Mouse (Mus musculus): ENCODE measurements around the gene Ramp1. TPM values are rescaled to one million over a fixed set of nuclear protein-coding genes. Genes with fewer than 3 reads are reported as not detected.
A peak's percentile ranks its signal among the peaks of the same experiment; 100 is the strongest.

Ramp1 gene
- polyA plus RNA-seq, 1 experiment from 2014 or later = 4.0 TPM

- no peaks in the 10 kb centered on the region for H3K27me3 ChIP-seq (replicated peaks; ENCODE audit: control insufficient read depth, insufficient read depth, low read length)
- WGBS = 1% methylated on average over 43 of the region's 43 CpGs
Observed at GRCm38 (mm10) chr1:91249564-91250414, 70.2 kb downstream of the Ramp1 start, which contains the start of gene Ube2f. Ube2f (plus strand) TSS chr1:91250304.

GRCm38 (mm10) chr1:91250415-91251147, 71.0 kb downstream of the Ramp1 start:
- DNase-seq (ENCODE audit: low spot score) (no peak), ATAC-seq (replicated peaks; ENCODE audit: low FRiP score) (peak; percentile 36)
- H3K27ac ChIP-seq (ENCODE audit: low read depth, low read length) = peak overlapping the region; percentile 78
- peak overlapping the region; percentile 95 for H3K4me2 ChIP-seq
- no peaks in the 10 kb centered on the region for H3K9me3 ChIP-seq (ENCODE audit: control insufficient read depth, low read length)
- H3K27me3 ChIP-seq (replicated peaks; ENCODE audit: control insufficient read depth, insufficient read depth, low read length) = no peaks in the 10 kb centered on the region
- peak overlapping the region; percentile 84 for H3K4me3 ChIP-seq (ENCODE audit: low read depth, low read length)
- H3K9ac ChIP-seq (ENCODE audit: low read depth, low read length) = peak overlapping the region; percentile 88
- H3K36me3 ChIP-seq (ENCODE audit: control insufficient read depth, insufficient read depth, low read length) = no peaks in the 10 kb centered on the region; the same call in 1 of the 2 replicates
- WGBS = under 1% methylated on average over 67 of the region's 70 CpGs
- peaks cover 30% of the 10 kb centered on the region for H3K4me1 ChIP-seq (replicated peaks; ENCODE audit: control insufficient read depth, insufficient read depth, low read length)

More at GRCm38 (mm10) chr1:91249564-91250414, 70.2 kb downstream of the Ramp1 start, which contains the start of gene Ube2f:
- Histone ChIP-seq H3K27ac (ENCODE audit: low read depth, low read length) (peak within 1 kb of the TSS; percentile 78), H3K4me3 (ENCODE audit: low read depth, low read length) (peak within 1 kb of the TSS; percentile 84), H3K4me2 (peak within 1 kb of the TSS; percentile 95), H3K9ac (ENCODE audit: low read depth, low read length) (peak within 1 kb of the TSS; percentile 88), H3K9me3 (ENCODE audit: control insufficient read depth, low read length) (no peaks in the 10 kb centered on the region), H3K36me3 (ENCODE audit: control insufficient read depth, insufficient read depth, low read length) (no peaks in the 10 kb centered on the region; the same call in 1 of the 2 replicates), H3K4me1 (replicated peaks; ENCODE audit: control insufficient read depth, insufficient read depth, low read length) (peaks cover 30% of the 10 kb centered on the region)
- ATAC-seq (replicated peaks; ENCODE audit: low FRiP score) (peak; percentile 95), DNase-seq (ENCODE audit: low spot score) (peak; percentile 86)

DNA sequence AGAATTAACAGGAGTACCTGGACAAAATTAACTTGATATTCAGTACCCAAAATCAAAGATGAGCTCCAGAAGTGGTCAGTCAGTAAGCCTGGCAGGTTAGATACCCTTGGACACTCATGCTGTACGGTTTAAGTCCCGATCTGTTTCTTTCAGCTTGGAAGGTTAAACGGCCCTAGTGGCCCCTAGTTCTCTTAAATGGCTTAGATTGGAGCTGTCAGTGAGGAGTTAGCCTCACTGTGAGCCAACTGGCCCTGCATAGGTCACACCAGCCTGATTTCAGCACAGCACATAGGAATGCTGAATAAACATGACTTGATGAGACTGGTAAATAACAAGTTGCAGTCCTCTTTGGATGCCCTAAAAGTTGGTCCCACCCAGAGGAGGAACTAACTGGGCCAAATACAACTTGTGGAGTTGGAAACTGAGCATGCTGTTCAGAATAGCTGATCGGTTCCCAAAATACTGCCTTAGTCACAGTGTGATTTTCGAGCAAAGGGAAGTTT, 71.6 kb downstream of the Ramp1 start:
- ATAC-seq (replicated peaks; ENCODE audit: low FRiP score) (no peak), DNase-seq (ENCODE audit: low spot score) (no peak)
- Histone ChIP-seq H3K4me3 (ENCODE audit: low read depth, low read length) (peak overlapping the region; percentile 84), H3K9me3 (ENCODE audit: control insufficient read depth, low read length) (no peaks in the 10 kb centered on the region), H3K4me1 (replicated peaks; ENCODE audit: control insufficient read depth, insufficient read depth, low read length) (peaks cover 30% of the 10 kb centered on the region), H3K9ac (ENCODE audit: low read depth, low read length) (peak overlapping the region; percentile 88), H3K4me2 (peak overlapping the region; percentile 95), H3K27ac (ENCODE audit: low read depth, low read length) (peak overlapping the region; percentile 48; the same call in 1 of the 2 replicates), H3K27me3 (replicated peaks; ENCODE audit: control insufficient read depth, insufficient read depth, low read length) (no peaks in the 10 kb centered on the region), H3K36me3 (ENCODE audit: control insufficient read depth, insufficient read depth, low read length) (no peaks in the 10 kb centered on the region; the same call in 1 of the 2 replicates)
- WGBS = 24% methylated on average over 5 of the region's 5 CpGs

GRCm38 (mm10) chr1:91251927-91252326, 72.3 kb downstream of the Ramp1 start:
- Histone ChIP-seq H3K27ac (ENCODE audit: low read depth, low read length) (0 out of 2 replicates have a peak overlapping the region, but pooled peaks have one; percentile 48), H3K4me3 (ENCODE audit: low read depth, low read length) (peak overlapping the region; percentile 84), H3K36me3 (ENCODE audit: control insufficient read depth, insufficient read depth, low read length) (no peaks in the 10 kb centered on the region; the same call in 1 of the 2 replicates), H3K4me1 (replicated peaks; ENCODE audit: control insufficient read depth, insufficient read depth, low read length) (peaks cover 30% of the 10 kb centered on the region), H3K27me3 (replicated peaks; ENCODE audit: control insufficient read depth, insufficient read depth, low read length) (no peaks in the 10 kb centered on the region), H3K9ac (ENCODE audit: low read depth, low read length) (no peak overlapping the region), H3K9me3 (ENCODE audit: control insufficient read depth, low read length) (no peaks in the 10 kb centered on the region), H3K4me2 (peak overlapping the region; percentile 95)
- 42% methylated on average over 8 of the region's 8 CpGs for WGBS
- ATAC-seq (replicated peaks; ENCODE audit: low FRiP score) (peak; percentile 58), DNase-seq (ENCODE audit: low spot score) (no peak)

- no peak for ATAC-seq (replicated peaks; ENCODE audit: low FRiP score)
- Histone ChIP-seq H3K4me1 (replicated peaks; ENCODE audit: control insufficient read depth, insufficient read depth, low read length) (no peaks in the 10 kb centered on the region; the same call in 1 of the 2 replicates), H3K9me3 (ENCODE audit: control insufficient read depth, low read length) (no peaks in the 10 kb centered on the region), H3K36me3 (ENCODE audit: control insufficient read depth, insufficient read depth, low read length) (no peaks in the 10 kb centered on the region), H3K4me2 (no peak overlapping the region), H3K27me3 (replicated peaks; ENCODE audit: control insufficient read depth, insufficient read depth, low read length) (no peaks in the 10 kb centered on the region), H3K4me3 (ENCODE audit: low read depth, low read length) (no peak overlapping the region), H3K9ac (ENCODE audit: low read depth, low read length) (no peak overlapping the region), H3K27ac (ENCODE audit: low read depth, low read length) (no peak overlapping the region)
- no peak for DNase-seq (ENCODE audit: low spot score)
Observed at GRCm38 (mm10) chr1:91257918-91258317, 78.3 kb downstream of the Ramp1 start.

- Histone ChIP-seq H3K9ac (ENCODE audit: low read depth, low read length) (no peak overlapping the region), H3K36me3 (ENCODE audit: control insufficient read depth, insufficient read depth, low read length) (no peaks in the 10 kb centered on the region), H3K4me2 (no peak overlapping the region), H3K4me1 (replicated peaks; ENCODE audit: control insufficient read depth, insufficient read depth, low read length) (no peaks in the 10 kb centered on the region; the same call in 1 of the 2 replicates), H3K27ac (ENCODE audit: low read depth, low read length) (no peak overlapping the region), H3K4me3 (ENCODE audit: low read depth, low read length) (no peak overlapping the region), H3K27me3 (replicated peaks; ENCODE audit: control insufficient read depth, insufficient read depth, low read length) (no peaks in the 10 kb centered on the region), H3K9me3 (ENCODE audit: control insufficient read depth, low read length) (no peaks in the 10 kb centered on the region)
- DNase-seq (ENCODE audit: low spot score) (no peak), ATAC-seq (replicated peaks; ENCODE audit: low FRiP score) (no peak)
- whole genome bisulfite sequencing = 83% methylated on average over 5 of the region's 5 CpGs
Observed at GRCm38 (mm10) chr1:91259794-91260193, 80.2 kb downstream of the Ramp1 start.

GRCm38 (mm10) chr1:91262508-91262907, 82.9 kb downstream of the Ramp1 start:
- 0 out of 2 replicates have a peak, but pooled peaks cover 2% of the 10 kb centered on the region for H3K36me3 ChIP-seq (ENCODE audit: control insufficient read depth, insufficient read depth, low read length)
- H3K4me1 ChIP-seq (replicated peaks; ENCODE audit: control insufficient read depth, insufficient read depth, low read length) = no peaks in the 10 kb centered on the region; the same call in 1 of the 2 replicates
- no peak overlapping the region for H3K9ac ChIP-seq (ENCODE audit: low read depth, low read length)
- ATAC-seq (replicated peaks; ENCODE audit: low FRiP score) (no peak), DNase-seq (ENCODE audit: low spot score) (no peak)
- H3K27me3 ChIP-seq (replicated peaks; ENCODE audit: control insufficient read depth, insufficient read depth, low read length) = no peaks in the 10 kb centered on the region
- WGBS = 94% methylated on average over 7 of the region's 7 CpGs
- no peaks in the 10 kb centered on the region for H3K9me3 ChIP-seq (ENCODE audit: control insufficient read depth, low read length)
- H3K27ac ChIP-seq (ENCODE audit: low read depth, low read length) = no peak overlapping the region
- H3K4me3 ChIP-seq (ENCODE audit: low read depth, low read length) = no peak overlapping the region
- no peak overlapping the region for H3K4me2 ChIP-seq

GRCm38 (mm10) chr1:91272260-91272659, 92.6 kb downstream of the Ramp1 start:
- ATAC-seq (replicated peaks; ENCODE audit: low FRiP score) = no peak
- Histone ChIP-seq H3K27ac (ENCODE audit: low read depth, low read length) (no peak overlapping the region), H3K9me3 (ENCODE audit: control insufficient read depth, low read length) (no peaks in the 10 kb centered on the region)

More at GRCm38 (mm10) chr1:91272260-91272659, 92.6 kb downstream of the Ramp1 start:
- WGBS = 80% methylated on average over 2 of the region's 2 CpGs
- H3K4me3 ChIP-seq (ENCODE audit: low read depth, low read length) = no peak overlapping the region
- no peak overlapping the region for H3K9ac ChIP-seq (ENCODE audit: low read depth, low read length)
- no peak overlapping the region for H3K4me2 ChIP-seq
- peaks cover 5% of the 10 kb centered on the region; the same call in 1 of the 2 replicates for H3K36me3 ChIP-seq (ENCODE audit: control insufficient read depth, insufficient read depth, low read length)
- H3K27me3 ChIP-seq (replicated peaks; ENCODE audit: control insufficient read depth, insufficient read depth, low read length) = no peaks in the 10 kb centered on the region
- H3K4me1 ChIP-seq (replicated peaks; ENCODE audit: control insufficient read depth, insufficient read depth, low read length) = no peaks in the 10 kb centered on the region
- DNase-seq (ENCODE audit: low spot score) = peak; percentile 12

Data from liver, embryonic 11.5 days (tissue).